ENCODE assay signal across 22 mouse cellular contexts in genomic region chr16:37622919-37623318, GRCm38 (mm10). TPM values are rescaled to one million over a fixed set of nuclear protein-coding genes. Genes with fewer than 3 reads are reported as not detected.
A peak's percentile ranks its signal among the peaks of the same experiment; 100 is the strongest.
DNase-seq lines count a peak whose midpoint lies in the region; ATAC-seq and TF ChIP-seq lines count a peak whose summit lies in the region.
"Had no signal": no experiment of that assay in that cellular context is flagged by ENCODE, and none has a peak within 500 bp of the region (broad histone marks: within the 10 kb centered on the region; RNA-seq: fewer than 3 reads in every experiment).

No protein-coding gene starts in this region.

- H3K9me3 ChIP-seq in hindbrain, embryonic 15.5 days, result no peaks in the 10 kb centered on the region
- no peaks in the 10 kb centered on the region for H3K9me3 ChIP-seq in hindbrain, embryonic 13.5 days
- H3K9me3 ChIP-seq in lung, postnatal 0 days (ENCODE audit: low read length), result no peaks in the 10 kb centered on the region
- H3K9me3 ChIP-seq: limb, embryonic 12.5 days; liver, embryonic 13.5 days; lung, embryonic 15.5 days; neural tube, embryonic 15.5 days had no signal

- no peak overlapping the region for H3K4me2 ChIP-seq in hindbrain, embryonic 15.5 days
- H3K4me2 ChIP-seq in hindbrain, embryonic 13.5 days, result no peak overlapping the region
- H3K4me2 ChIP-seq in lung, postnatal 0 days (replicated peaks; ENCODE audit: low read depth, low read length), result no peak overlapping the region
- H3K4me2 ChIP-seq: heart, embryonic 11.5 days; limb, embryonic 12.5 days; liver, embryonic 13.5 days; lung, embryonic 15.5 days; neural tube, embryonic 15.5 days had no signal

- ATAC-seq in hindbrain, embryonic 15.5 days (ENCODE audit: low FRiP score, low read depth), result 0 out of 2 replicates have a peak, but pooled peaks have one; percentile 27
- no peak for ATAC-seq in hindbrain, embryonic 13.5 days (ENCODE audit: low FRiP score)
- ATAC-seq in lung, postnatal 0 days, result no peak
- ATAC-seq in megakaryocyte, adult 5-6 weeks (ENCODE audit: poor library complexity, severe bottlenecking), result no peak
- ATAC-seq: forebrain, embryonic 14.5 days; intestine, embryonic 16.5 days; Patski had no signal

- H3K27me3 ChIP-seq in hindbrain, embryonic 15.5 days, result no peaks in the 10 kb centered on the region
- H3K27me3 ChIP-seq in hindbrain, embryonic 13.5 days, result no peaks in the 10 kb centered on the region
- H3K27me3 ChIP-seq in lung, postnatal 0 days (replicated peaks; ENCODE audit: insufficient read depth, low read length), result no peaks in the 10 kb centered on the region
- H3K27me3 ChIP-seq: limb, embryonic 12.5 days; liver, embryonic 13.5 days; lung, embryonic 15.5 days; neural tube, embryonic 15.5 days; Patski had no signal

- no peak overlapping the region for H3K4me3 ChIP-seq in hindbrain, embryonic 15.5 days
- H3K4me3 ChIP-seq in hindbrain, embryonic 13.5 days, result no peak overlapping the region
- H3K4me3 ChIP-seq in lung, postnatal 0 days (ENCODE audit: low read depth, low read length), result no peak overlapping the region
- H3K4me3 ChIP-seq: layer of hippocampus, adult 2 months; limb, embryonic 12.5 days; liver, embryonic 13.5 days; lung, embryonic 15.5 days; myocyte; neural tube, embryonic 15.5 days had no signal

- H3K36me3 ChIP-seq in hindbrain, embryonic 15.5 days, result no peaks in the 10 kb centered on the region
- no peaks in the 10 kb centered on the region for H3K36me3 ChIP-seq in hindbrain, embryonic 13.5 days
- H3K36me3 ChIP-seq in lung, postnatal 0 days (ENCODE audit: insufficient read depth, low read length), result no peaks in the 10 kb centered on the region
- H3K36me3 ChIP-seq: limb, embryonic 12.5 days; liver, embryonic 13.5 days; lung, embryonic 15.5 days; neural tube, embryonic 15.5 days had no signal

- 56% methylated on average over 5 of the region's 5 CpGs for WGBS in hindbrain, embryonic 15.5 days
- WGBS in hindbrain, embryonic 13.5 days, result 58% methylated on average over 5 of the region's 5 CpGs
- WGBS in lung, postnatal 0 days, result 68% methylated on average over 5 of the region's 5 CpGs

- H3K9ac ChIP-seq in hindbrain, embryonic 15.5 days, result no peak overlapping the region
- no peak overlapping the region for H3K9ac ChIP-seq in hindbrain, embryonic 13.5 days
- H3K9ac ChIP-seq in lung, postnatal 0 days (replicated peaks; ENCODE audit: low read depth), result no peak overlapping the region
- H3K9ac ChIP-seq: limb, embryonic 12.5 days; liver, embryonic 13.5 days; lung, embryonic 15.5 days; neural tube, embryonic 15.5 days had no signal

- H3K4me1 ChIP-seq in hindbrain, embryonic 15.5 days (replicated peaks), result 0 out of 2 replicates have a peak, but pooled peaks cover 9% of the 10 kb centered on the region
- peaks cover 4% of the 10 kb centered on the region for H3K4me1 ChIP-seq in hindbrain, embryonic 13.5 days (replicated peaks)
- no peaks in the 10 kb centered on the region for H3K4me1 ChIP-seq in lung, postnatal 0 days (ENCODE audit: insufficient read depth, low read depth, low read length)
- H3K4me1 ChIP-seq: liver, embryonic 13.5 days; lung, embryonic 15.5 days had no signal

- H3K27ac ChIP-seq in hindbrain, embryonic 15.5 days (replicated peaks), result no peak overlapping the region
- no peak overlapping the region for H3K27ac ChIP-seq in hindbrain, embryonic 13.5 days
- H3K27ac ChIP-seq in lung, postnatal 0 days (ENCODE audit: low read length), result no peak overlapping the region
- H3K27ac ChIP-seq: layer of hippocampus, adult 2 months; limb, embryonic 12.5 days; liver, embryonic 13.5 days; lung, embryonic 15.5 days; neural tube, embryonic 15.5 days had no signal

- peak; percentile 83 for DNase-seq in cerebellum, adult 11-12 months
- DNase-seq in cerebellum, postnatal 25 days, result peak; percentile 73 to 77
- peak; percentile 46 for DNase-seq in retina, postnatal 1 day
- no peak for DNase-seq in lung, postnatal 0 days (ENCODE audit: low spot score)
- DNase-seq: adrenal gland, postnatal 36 days; kidney, postnatal 10 days; liver, embryonic 13.5 days had no signal

- no peak for TF ChIP-seq CTCF in lung, postnatal 0 days (IDR thresholded peaks at IDR 0.05)

- TF ChIP-seq EP300 in lung, postnatal 0 days (IDR thresholded peaks at IDR 0.05), result no peak

RNA-seq across cellular contexts. Expression of gene Ndufb4, which starts 31.3 kb away (rescaled TPM):
- 56.8 and 59.9 TPM in 2 replicates for polyA plus RNA-seq in hindbrain, embryonic 15.5 days (2015; fragmentation: Nextera tagmentation; extraction: Ambion mirVana)
- polyA plus RNA-seq in hindbrain, embryonic 13.5 days (2015; fragmentation: Nextera tagmentation; extraction: Ambion mirVana), result 63.0 and 67.1 TPM in 2 replicates
- polyA plus RNA-seq in lung, postnatal 0 days (2015; fragmentation: Nextera tagmentation; extraction: Ambion mirVana), result 70.3 and 74.1 TPM in 2 replicates
- total RNA-seq in megakaryocyte, adult 5-6 weeks (2015), result 35.2 and 58.3 TPM in 2 replicates
- 11.5 TPM in 2 replicates for total RNA-seq in megakaryocyte, adult 5-6 weeks (2017)

RNA-seq across cellular contexts. Expression of gene Hgd, which starts 43.0 kb away (rescaled TPM):
- 0.10 and 0.19 TPM in 2 replicates for polyA plus RNA-seq in hindbrain, embryonic 15.5 days (2015; fragmentation: Nextera tagmentation; extraction: Ambion mirVana)
- 0.22 TPM in 1 of 2 replicates, not detected in the other for polyA plus RNA-seq in hindbrain, embryonic 13.5 days (2015; fragmentation: Nextera tagmentation; extraction: Ambion mirVana)
- 0.20 and 0.48 TPM in 2 replicates for polyA plus RNA-seq in lung, postnatal 0 days (2015; fragmentation: Nextera tagmentation; extraction: Ambion mirVana)
- not detected in 2 replicates for total RNA-seq in megakaryocyte, adult 5-6 weeks (2015)
- not detected in 2 replicates for total RNA-seq in megakaryocyte, adult 5-6 weeks (2017)
- total RNA-seq: heart, postnatal 25 days; layer of hippocampus, adult 2 months; left cerebral cortex, adult 18-20 months; megakaryocyte progenitor cell, adult 5-6 weeks had no signal
- polyA plus RNA-seq: forebrain, embryonic 14.5 days had no signal
